Mouse (Mus musculus) forebrain, embryonic 11.5 days (tissue): ENCODE results near the gene Cyp1b1. TPM values are rescaled to one million over a fixed set of nuclear protein-coding genes. Genes with fewer than 3 reads are reported as not detected.

ENCODE experiments used
- ATAC-seq: fragments of 200-750 bp; cut with Nextera tagmentation; replicated peaks from 2 replicates; pipeline ENCODE4 v1.8.0; 2017; ENCODE audit warnings: moderate TSS enrichment; ENCODE audit not compliant: low FRiP score
- DNase-seq: peaks from one replicate; pipeline ENCODE4 v3.0.0-alpha.2; 2017; ENCODE audit warnings: low spot score
- H3K27ac ChIP-seq: fragments of 300-500 bp; sonication (generic); 2 replicates; pipeline ENCODE4 v1.5.1; 2014; ENCODE audit warnings: low read depth, low read length
- H3K27me3 ChIP-seq: fragments of 300-500 bp; sonication (generic); 2 replicates; pipeline ENCODE4 v1.6.1; 2014; ENCODE audit warnings: mild to moderate bottlenecking, low read length, mixed read lengths; ENCODE audit not compliant: control insufficient read depth, insufficient read depth
- H3K36me3 ChIP-seq: fragments of 300-500 bp; sonication (generic); 2 replicates; pipeline ENCODE4 v1.6.1; 2014; ENCODE audit warnings: mild to moderate bottlenecking, low read length, moderate library complexity, mixed read lengths; ENCODE audit not compliant: control insufficient read depth, insufficient read depth
- H3K4me1 ChIP-seq: fragments of 300-500 bp; sonication (generic); replicated peaks from 2 replicates; pipeline ENCODE4 v1.6.1; 2014; ENCODE audit warnings: low read length, mixed read lengths; ENCODE audit not compliant: control insufficient read depth, insufficient read depth
- H3K4me2 ChIP-seq: fragments of 300-500 bp; sonication (generic); 2 replicates; pipeline ENCODE4 v1.6.1; 2014; ENCODE audit warnings: low read depth, mild to moderate bottlenecking, low read length, moderate library complexity, mixed read lengths; ENCODE audit not compliant: severe bottlenecking
- H3K4me3 ChIP-seq: fragments of 300-500 bp; sonication (generic); 2 replicates; pipeline ENCODE4 v1.5.1; 2014; ENCODE audit warnings: low read depth, low read length
- H3K9ac ChIP-seq: fragments of 300-500 bp; sonication (generic); 2 replicates; pipeline ENCODE4 v1.6.1; 2014; ENCODE audit warnings: low read length
- H3K9me3 ChIP-seq: fragments of 300-500 bp; sonication (generic); 2 replicates; pipeline ENCODE4 v1.6.1; 2016; ENCODE audit warnings: low read length, mixed read lengths; ENCODE audit not compliant: control insufficient read depth
- WGBS: fragments of 180-500 bp; shearing (Covaris S2); extraction: QIAGEN DNeasy Blood & Tissue Kit; methylation state at CpG from one replicate; pipeline ENCODE4 v1.1.7; 2014; 5-methylcytosine and 5-hydroxymethylcytosine counted together
- polyA plus RNA-seq: library from polyadenylated mRNA; unstranded; fragments of >200 nt; fragmentation: Nextera tagmentation; extraction: Ambion mirVana; gene quantifications from 2 replicates; pipeline ENCODE4 v1.2.1, GENCODE M21; 2014

Cyp1b1 gene
- polyA plus RNA-seq, 1 experiment from 2014 or later: 2.1 TPM

- no peaks in the 10 kb centered on the region for H3K4me1 ChIP-seq
- no peak overlapping the region for H3K9ac ChIP-seq
- H3K4me3 ChIP-seq: no peak overlapping the region
- H3K4me2 ChIP-seq: no peak overlapping the region
- DNase-seq (no peak), ATAC-seq (no peak)
- no peaks in the 10 kb centered on the region for H3K36me3 ChIP-seq
- no peaks in the 10 kb centered on the region for H3K9me3 ChIP-seq
- WGBS: 60% methylated on average over 3 of the region's 3 CpGs
- no peaks in the 10 kb centered on the region for H3K27me3 ChIP-seq
- H3K27ac ChIP-seq: no peak overlapping the region
These were observed 60.7 kb downstream of the Cyp1b1 start for GRCm38 (mm10) chr17:79654187-79654586.

- H3K27me3 ChIP-seq: no peaks in the 10 kb centered on the region
- no peak overlapping the region for H3K27ac ChIP-seq
- ATAC-seq: no peak
These were observed 61.7 kb downstream of the Cyp1b1 start for GRCm38 (mm10) chr17:79653171-79653570.

More at GRCm38 (mm10) chr17:79653171-79653570, 61.7 kb downstream of the Cyp1b1 start:
- H3K9me3 ChIP-seq: no peaks in the 10 kb centered on the region
- no peak for DNase-seq
- no peaks in the 10 kb centered on the region for H3K36me3 ChIP-seq
- H3K4me3 ChIP-seq: no peak overlapping the region
- 81% methylated on average over 1 of the region's 1 CpGs for WGBS
- H3K4me1 ChIP-seq: no peaks in the 10 kb centered on the region
- no peak overlapping the region for H3K9ac ChIP-seq
- no peak overlapping the region for H3K4me2 ChIP-seq

Other genes with a start within 250 kb of the Cyp1b1 start
- 4.8 and 5.0 TPM in 2 replicates for gene Rmdn2, start 103.2 kb downstream of the Cyp1b1 start, polyA plus RNA-seq
- gene Atl2, start 181.1 kb upstream of the Cyp1b1 start, polyA plus RNA-seq: 38.6 and 46.7 TPM in 2 replicates